Mouse (Mus musculus): ENCODE results near the gene B4galt2. TPM values are rescaled to one million over a fixed set of nuclear protein-coding genes. Genes with fewer than 3 reads are reported as not detected.

B4galt2 gene
- total RNA-seq, 2 experiments from 2014 or later = 165 to 170 TPM

DNA sequence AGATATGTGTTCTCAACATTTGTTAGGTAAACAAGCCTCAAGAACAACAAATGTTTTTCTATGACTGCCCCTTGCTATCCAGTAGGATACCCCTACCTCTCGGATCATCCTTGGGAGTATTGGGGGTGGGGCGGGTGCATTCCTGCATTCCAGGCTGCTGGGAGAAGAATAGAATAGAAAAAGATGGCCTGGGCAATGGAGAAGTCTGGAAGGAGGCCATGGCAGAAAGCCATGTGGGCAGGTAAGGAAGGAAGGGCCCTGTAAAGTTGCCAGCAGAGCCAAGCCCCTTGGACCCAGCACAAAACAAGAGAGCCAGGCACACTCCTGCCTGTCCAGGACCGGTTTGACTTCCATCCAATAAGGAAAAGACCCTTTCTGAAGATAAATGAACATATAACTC is 30.1 kb upstream of the B4galt2 start:
- intact Hi-C loops (cut with DNase I) = no loop called here

DNA sequence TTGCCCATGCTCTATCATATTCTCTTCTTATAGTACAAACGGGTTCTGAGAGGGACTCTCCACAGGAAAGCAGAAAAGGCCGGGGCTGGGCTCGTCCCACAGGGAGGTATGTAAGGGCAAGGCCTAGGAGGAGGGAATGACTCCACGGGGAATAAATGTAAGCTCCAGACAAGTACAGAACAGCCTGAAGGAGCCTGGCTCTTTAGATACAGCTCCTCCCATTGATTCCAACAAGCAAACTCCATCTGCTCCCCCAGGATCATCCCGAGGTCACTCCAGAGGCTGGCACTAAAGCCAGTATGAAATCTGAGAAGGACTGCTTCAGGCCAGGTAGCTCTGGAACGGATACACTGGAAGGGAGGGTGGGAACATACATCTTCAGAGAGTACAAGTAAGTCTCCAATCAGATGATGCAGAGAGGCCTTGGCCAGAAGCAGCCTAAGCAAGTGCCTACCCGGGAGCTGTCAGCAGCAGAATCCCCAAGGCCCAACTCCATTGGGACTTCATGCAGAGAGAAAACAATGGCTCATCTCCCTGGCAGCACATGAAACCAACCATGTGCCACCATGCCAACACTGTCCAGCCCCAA is 29.5 kb upstream of the B4galt2 start:
- DNase-seq (ENCODE audit: extremely low spot score in 1 of 2, low spot score in 2 of 2) = no peak
- intact Hi-C loops (cut with DNase I) = no loop called here

More for the DNA sequence above, 30.1 kb upstream of the B4galt2 start:
- peak in 1 of 2 experiments; percentile 67 for DNase-seq (ENCODE audit: extremely low spot score in 1 of 2, low spot score in 2 of 2)

DNA sequence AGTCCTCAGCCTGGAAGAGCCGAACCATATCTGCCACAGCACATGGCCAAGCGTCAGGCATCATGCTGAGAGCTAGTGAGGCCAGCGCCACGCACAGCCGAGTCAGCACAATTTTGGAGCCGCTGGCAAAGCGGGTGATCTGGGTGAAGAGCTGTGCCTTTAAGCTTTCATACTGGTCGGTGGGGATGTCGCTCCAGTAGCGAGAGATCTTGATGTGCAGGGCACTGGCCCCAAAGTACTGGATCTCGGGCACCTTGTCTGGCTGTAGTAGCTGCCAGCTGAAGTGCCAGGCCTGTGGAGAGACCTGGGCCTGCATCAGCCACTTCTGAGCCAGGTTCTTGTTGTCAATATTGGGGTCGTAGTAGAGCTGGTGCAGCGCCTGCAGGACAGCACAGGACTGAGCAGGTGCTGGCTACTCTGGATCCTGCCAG is 28.9 kb upstream of the B4galt2 start:
- intact Hi-C loops (cut with DNase I) = no loop called here
- no peak for DNase-seq (ENCODE audit: extremely low spot score in 1 of 2, low spot score in 2 of 2)

DNA sequence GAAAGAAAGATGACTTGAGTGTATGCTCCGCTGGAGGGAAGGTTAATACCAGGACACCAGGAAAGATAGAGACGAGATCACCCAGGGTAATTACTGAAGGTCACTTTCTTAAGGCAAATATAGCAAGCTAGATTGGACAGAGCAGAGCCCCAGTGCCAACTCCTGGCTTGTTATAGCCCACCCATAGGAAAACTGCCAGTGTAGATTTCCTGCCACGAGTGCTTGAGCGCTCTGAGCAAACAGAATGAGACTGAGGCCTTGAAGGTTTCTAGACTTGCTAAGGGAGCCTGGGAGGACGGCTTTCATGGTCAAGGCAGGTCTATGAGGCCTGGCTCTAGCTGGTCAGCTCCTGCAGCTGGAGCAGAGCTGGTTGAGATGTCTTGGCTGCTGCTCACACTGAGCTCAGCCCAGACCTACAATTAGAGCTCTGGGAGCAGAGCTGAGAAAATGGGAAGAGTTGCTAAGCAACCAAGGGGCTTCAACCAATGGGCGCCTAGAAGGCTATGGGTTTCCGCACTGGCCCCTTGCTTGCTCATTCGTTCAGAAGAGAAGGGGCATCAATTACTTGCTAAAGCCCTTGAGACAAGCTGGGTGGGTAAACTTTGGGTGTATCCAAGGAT is 25.7 kb upstream of the B4galt2 start:
- DNase-seq (ENCODE audit: extremely low spot score in 1 of 2, low spot score in 2 of 2) = peak in 1 of 2 experiments; percentile 65
- intact Hi-C loops (cut with DNase I) = no loop called here

DNA sequence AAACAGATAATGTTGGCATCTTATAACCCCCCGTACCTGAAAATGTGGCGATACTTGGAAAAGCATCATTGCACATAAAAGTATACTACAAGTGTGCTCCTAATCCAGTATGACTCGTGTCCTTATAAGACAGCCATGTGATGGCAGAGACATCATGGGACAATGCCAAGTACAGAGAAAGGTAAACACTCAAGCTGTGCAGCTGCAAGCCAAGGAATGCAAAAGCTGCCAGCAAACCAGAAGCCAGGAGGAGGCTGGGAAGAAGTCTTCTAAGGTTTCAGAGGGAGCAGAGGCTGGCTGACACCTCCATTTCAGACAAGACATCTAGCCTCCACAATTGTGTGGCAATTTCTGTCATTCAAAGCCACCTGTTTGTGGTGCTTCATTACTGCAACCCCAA is 22.9 kb upstream of the B4galt2 start:
- intact Hi-C loops (cut with DNase I) = no loop called here
- no peak for DNase-seq (ENCODE audit: extremely low spot score in 1 of 2, low spot score in 2 of 2)

DNA sequence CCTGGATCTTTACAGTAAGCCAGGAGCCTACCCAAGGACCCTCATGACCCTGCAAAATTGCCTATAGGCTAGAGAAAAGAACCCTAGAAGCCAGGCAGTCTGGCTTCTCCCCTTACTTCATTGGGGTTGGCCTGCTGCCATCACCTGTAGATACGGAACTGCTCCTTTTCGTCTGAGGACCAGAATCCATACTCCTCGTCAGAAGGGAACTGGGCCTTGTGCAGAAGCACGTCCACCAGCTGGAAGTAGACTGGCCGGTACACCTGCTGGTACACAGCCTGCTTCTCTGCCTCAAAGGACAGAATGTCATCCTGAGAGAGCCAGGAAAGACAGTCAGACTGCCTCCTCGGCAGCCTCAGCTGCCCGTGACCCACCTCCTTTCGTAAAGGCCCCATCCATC is 21.5 kb upstream of the B4galt2 start:
- DNase-seq (ENCODE audit: extremely low spot score in 1 of 2, low spot score in 2 of 2) = no peak
- intact Hi-C loops (cut with DNase I) = no loop called here

DNA sequence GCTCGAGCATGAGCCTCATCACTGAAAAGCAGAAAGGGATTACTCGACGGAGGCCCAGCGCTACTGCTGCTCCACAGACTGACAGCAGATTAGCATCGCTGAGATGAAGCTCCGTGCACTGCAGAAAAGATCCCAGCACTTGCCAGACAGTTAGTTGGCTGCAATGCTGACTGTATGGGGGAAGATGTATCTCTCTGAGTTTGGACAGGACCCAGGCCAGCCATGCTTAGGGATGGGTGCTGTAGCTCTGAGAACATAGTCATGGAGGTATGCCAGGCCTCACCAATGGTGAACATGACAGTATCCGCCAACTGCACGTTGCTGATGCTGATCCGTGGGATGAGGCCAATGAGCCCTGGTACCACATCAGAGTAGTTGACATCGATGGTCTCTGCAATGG is 20.8 kb upstream of the B4galt2 start:
- DNase-seq (ENCODE audit: extremely low spot score in 1 of 2, low spot score in 2 of 2) = no peak
- intact Hi-C loops (cut with DNase I) = no loop called here

DNA sequence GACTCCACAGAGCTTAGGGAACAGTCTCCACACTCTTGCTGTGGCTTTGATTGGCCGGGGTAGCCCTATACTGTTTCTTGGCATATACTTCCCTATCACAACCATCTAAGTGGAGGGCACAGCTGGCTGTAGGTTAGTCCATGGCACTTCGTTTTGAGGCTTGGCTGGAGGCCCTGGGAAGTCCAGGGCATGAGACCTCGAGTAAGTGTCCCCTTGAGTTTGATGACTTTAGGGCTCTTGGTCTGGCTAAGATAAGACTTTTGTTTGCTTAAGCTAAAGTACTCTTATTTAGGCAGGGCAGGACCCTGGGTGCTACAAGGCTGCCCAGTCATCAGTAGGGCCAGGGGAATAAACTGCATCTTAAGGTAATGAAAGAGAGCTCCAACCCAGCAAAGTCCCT is 14.8 kb upstream of the B4galt2 start:
- intact Hi-C loops (cut with DNase I) = no loop called here
- DNase-seq (ENCODE audit: extremely low spot score in 1 of 2, low spot score in 2 of 2) = no peak

DNA sequence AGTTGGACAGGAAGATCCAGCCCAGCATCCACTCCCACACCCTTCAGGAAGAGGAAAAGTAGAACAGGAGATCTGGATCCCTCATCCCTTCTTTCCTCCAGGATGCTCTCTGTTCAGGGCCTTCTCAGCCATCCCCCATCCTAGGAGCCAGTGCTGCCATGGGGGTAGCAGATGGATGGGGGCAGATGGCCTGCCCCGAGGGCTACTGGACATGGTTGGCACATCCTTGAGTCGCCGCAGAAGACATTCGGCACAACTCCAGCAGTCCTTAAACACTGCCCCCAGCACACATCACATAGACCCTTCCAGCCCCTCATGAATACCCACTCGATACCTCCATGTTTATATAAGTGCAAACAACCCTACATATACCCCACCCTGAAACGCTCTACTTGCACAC is 12.7 kb upstream of the B4galt2 start:
- intact Hi-C loops (cut with DNase I) = no loop called here
- no peak for DNase-seq (ENCODE audit: extremely low spot score in 1 of 2, low spot score in 2 of 2)

DNA sequence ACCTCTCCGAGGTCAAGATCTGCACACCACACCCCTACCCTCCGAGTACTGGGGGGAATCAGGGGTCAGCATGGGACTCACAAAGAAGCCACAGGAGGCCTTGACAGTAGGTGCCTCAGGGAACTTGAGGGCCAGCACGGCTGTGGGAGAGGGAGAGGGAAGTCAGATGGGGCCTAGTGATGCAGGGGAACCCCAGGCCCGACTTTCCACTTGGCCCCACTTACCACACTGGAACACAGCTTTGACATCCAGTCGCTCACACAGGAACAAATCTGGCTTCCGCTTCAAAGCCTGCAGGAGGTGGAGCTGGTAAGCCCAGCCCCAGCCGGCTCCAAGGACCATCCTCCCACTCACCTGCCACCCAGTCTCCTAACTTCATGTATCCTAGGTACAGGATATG is 12.1 kb upstream of the B4galt2 start:
- intact Hi-C loops (cut with DNase I) = no loop called here

DNA sequence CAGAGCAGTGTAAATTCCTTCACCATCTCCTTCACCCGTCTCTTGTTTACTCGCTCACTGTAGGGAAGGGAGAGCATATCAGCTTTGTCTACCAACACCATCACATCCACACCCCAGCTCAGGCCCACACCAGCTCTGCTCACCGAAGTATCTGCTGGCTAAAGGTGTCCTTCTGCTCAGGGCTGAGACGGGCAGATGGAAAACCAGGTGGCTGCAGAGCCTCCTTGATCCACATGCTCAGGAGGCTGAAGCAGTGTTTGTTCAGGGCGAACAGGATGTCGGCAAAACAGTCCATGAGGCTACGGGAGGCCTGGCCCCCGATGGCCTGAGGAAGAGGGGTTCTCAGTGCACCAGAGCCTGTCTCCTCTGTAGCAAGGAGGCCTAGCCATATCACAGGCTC is 11.3 kb upstream of the B4galt2 start:
- intact Hi-C loops (cut with DNase I) = no loop called here
- DNase-seq (ENCODE audit: extremely low spot score in 1 of 2, low spot score in 2 of 2) = no peak

More for the DNA sequence above, 12.1 kb upstream of the B4galt2 start:
- DNase-seq (ENCODE audit: extremely low spot score in 1 of 2, low spot score in 2 of 2) = no peak

DNA sequence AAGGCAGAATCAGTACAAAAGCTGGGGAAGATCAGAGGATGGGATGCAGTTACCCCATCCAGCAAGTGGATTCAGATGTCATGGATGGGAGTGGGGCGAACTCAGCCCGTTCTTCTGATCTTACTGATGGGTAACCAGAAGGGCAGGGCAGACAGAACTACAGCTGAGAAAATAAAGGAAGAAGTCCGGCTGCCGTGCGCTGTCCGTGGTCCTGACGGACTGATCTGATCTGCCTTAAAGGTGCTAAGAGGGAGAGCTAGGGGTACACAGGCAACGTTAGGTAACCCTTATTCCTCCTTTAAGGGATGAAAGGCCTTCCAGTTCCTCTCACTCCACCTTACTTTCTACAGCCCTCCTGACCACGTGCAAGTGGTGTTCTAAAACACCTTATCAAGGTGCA is 10.1 kb upstream of the B4galt2 start:
- no peak for DNase-seq (ENCODE audit: extremely low spot score in 1 of 2, low spot score in 2 of 2)
- intact Hi-C loops (cut with DNase I) = no loop called here

DNA sequence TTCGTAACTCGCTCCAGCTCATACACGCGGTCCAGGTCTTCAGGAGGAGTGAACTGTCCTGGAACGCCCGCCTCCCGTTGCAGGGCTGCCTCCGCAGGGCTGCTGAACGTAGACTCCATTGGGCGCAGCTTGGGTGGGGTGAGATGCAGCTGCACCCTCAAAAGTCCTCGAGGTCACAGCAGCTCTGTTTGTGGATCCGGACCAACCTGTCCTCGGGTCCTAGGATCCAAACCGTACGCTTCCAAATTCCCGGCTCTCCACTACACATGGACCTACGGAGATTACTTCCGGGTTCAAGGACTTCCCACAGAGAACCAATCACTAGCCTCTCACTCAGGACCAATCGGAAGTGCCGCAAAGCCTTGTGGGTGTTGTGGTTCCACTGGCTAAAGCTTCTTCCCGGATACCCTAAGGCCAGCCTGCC is 8.5 kb upstream of the B4galt2 start, which contains the start of gene Dph2:
Dph2 (minus strand) TSS at position 295 of the 424 bp plus-strand sequence.
- DNase-seq (ENCODE audit: extremely low spot score in 1 of 2, low spot score in 2 of 2) = peak; percentile 86 to 87
- intact Hi-C loops (cut with DNase I) = no loop called here

DNA sequence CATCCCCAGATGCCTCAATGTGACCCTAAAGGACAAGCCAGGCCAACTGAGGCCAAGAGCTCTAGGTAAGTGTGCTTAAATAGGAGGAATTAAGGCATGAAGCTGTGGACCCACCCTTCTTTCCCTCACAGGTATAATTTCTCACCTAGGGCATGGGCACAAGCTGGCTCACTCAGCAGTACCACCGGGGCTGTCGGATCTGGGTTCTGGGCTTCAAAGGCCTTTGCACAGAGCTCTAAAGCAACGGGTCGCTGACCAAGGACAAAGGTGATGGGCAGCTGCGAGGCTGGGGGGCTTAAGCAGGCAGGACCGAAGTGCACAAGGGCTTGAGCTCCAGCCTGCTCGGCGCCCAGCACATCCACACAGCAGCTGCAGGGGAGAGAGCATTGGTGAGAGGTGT is 7.5 kb upstream of the B4galt2 start:
- DNase-seq (ENCODE audit: extremely low spot score in 1 of 2, low spot score in 2 of 2) = no peak
- intact Hi-C loops (cut with DNase I) = no loop called here

DNA sequence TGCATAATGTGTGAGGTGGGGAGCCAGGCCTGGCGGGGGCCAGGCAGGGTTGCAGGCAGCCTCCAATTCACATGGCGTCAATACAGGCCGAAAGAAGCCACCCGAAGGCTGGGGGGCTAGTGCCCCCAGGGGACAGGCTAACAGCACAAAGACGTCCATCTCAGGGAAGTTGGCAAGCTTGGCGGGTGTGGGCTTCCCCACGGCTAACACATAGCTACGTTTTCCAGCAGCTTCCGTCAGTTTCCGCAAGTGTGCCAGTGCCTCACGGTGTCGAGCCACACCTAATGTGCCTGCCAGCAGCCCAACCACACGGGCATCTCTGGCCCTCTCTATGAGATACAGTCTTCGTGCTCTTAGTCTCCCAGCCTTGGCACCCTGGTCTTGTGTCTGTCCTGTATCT is 6.7 kb upstream of the B4galt2 start:
- no peak for DNase-seq (ENCODE audit: extremely low spot score in 1 of 2, low spot score in 2 of 2)
- intact Hi-C loops (cut with DNase I) = no loop called here

DNA sequence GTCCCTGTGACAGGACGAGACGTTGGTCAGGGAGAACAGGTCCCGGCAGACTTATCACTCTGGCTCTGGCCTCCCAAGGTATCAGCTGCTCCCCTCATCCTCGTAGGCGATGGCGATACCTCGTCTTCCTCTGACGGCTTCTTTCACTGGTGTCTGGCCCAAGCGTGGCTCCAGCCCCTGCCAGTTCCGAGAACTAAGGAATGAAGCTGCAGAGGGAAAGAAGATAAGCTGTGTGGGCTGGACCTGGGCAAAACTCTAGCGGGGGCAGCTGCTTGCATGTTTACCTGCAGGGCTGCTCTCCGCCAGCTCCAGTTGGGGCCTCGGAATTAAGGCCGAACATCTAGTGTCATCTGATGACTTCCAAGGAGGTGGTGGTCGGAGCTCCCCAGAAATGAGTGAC is 6.2 kb upstream of the B4galt2 start:
- no peak for DNase-seq (ENCODE audit: extremely low spot score in 1 of 2, low spot score in 2 of 2)
- intact Hi-C loops (cut with DNase I) = no loop called here

DNA sequence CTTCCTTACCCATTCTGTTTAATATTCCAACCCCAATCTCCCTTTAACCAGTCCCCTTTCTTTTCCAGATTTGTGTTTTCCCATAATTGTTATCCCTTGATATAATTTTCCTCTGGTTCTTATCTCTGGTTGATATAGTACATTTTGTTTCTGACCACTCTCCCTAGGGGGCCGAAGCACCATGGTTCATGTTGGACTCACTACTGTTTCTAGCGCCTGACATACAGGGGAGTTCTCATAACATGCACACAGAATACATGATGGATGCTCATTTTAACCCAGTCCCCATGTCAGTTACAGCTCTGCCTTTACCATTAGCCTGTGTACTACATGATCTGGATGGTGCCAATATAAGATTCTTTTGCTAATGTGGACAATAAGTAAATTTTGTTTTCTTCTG is 4.6 kb upstream of the B4galt2 start:
- intact Hi-C loops (cut with DNase I) = loop anchor here (2.0 kb wide), 1 partner anchor 77 kb away; no protein-coding TSS in a partner anchor
- no peak for DNase-seq (ENCODE audit: extremely low spot score in 1 of 2, low spot score in 2 of 2)

DNA sequence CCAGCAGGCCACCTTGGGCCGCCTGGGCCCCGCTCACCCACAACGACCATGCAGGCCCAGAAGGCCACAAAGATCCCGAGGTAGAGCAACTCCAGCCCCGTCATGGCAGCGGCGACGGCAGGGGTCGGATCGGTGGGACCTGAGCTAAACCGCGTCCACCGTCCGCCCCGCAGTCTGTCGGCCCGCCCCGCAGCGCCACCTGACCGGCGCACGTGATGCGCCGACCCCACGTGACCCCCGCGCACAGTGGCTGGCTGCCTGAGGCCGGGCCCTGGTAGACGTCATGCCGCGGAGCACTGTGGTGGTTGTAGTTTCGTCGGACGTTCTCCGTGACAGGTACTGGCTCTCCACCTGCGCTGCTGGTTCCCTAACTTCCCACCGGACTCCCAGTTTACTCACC is 3.8 kb upstream of the B4galt2 start, which contains the start of gene Atp6v0b:
Atp6v0b (minus strand) TSS at position 201 of the 400 bp plus-strand sequence.
- intact Hi-C loops (cut with DNase I) = loop anchor here (2.0 kb wide), 1 partner anchor 76 kb away; no protein-coding TSS in a partner anchor
- DNase-seq (ENCODE audit: extremely low spot score in 1 of 2, low spot score in 2 of 2) = peak; percentile 94 to 97

DNA sequence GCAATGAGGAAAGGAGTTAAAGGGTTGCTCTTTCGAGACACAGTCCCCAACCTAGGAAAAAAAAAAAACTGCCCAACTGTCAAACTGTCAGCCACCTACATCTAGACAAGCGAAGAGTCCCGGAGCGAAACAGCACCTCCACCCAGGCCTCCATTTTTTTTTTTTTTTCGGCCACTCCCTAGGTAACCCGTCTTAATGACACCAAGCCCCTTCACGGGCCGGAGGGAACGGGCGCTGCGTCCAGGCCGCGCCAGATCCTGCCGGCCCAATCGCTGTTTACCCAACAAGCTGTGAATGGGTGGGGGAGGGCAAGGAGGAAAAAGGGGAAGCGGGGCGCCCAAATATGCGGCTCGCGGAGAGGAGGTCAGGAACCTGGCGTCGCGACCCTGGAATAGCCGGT is 3.4 kb upstream of the B4galt2 start:
- intact Hi-C loops (cut with DNase I) = loop anchor here (2.0 kb wide), 1 partner anchor 76 kb away; no protein-coding TSS in a partner anchor

DNA sequence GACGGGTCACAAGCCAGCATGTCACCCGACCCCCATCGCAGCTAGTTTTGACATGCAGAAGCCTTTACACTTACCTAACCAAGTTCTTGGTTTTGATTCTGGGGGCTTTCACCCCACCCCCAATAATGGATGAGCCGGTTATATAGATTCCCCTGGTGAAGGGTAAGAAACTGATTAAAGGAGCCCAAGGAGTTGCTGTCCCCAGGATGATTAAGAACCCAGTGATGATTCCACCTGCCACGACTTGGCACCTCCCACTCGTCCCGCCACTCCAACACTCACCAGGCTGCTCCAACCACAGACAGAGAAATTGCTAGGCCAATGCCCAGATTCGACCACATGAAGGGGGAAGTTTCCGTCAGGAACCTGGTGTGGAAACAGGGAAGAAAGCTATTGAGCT is 2.7 kb upstream of the B4galt2 start:
- intact Hi-C loops (cut with DNase I) = loop anchor here (2.0 kb wide), 1 partner anchor 75 kb away; no protein-coding TSS in a partner anchor
- DNase-seq (ENCODE audit: extremely low spot score in 1 of 2, low spot score in 2 of 2) = no peak

More for the DNA sequence above, 3.4 kb upstream of the B4galt2 start:
- DNase-seq (ENCODE audit: extremely low spot score in 1 of 2, low spot score in 2 of 2) = no peak

Data from left cerebral cortex, postnatal 10 days (tissue).